Mouse (Mus musculus) heart, postnatal 0 days (tissue): ENCODE measurements at regions not wholly inside any gene's neighbourhood (a gene's known extent, or its start where the extent isn't known, plus 50 kb on each side); places are given as distances from the start of the nearest gene placed in this dataset.

ENCODE experiments used
- CTCF ChIP-seq: IDR thresholded peaks from 2 replicates; pipeline ENCODE4 v1.5.1; 2016; ENCODE audit warnings: antibody characterized with exemption, control low read depth, low read depth
- EP300 ChIP-seq: IDR thresholded peaks from 2 replicates; pipeline ENCODE4 v1.6.1; 2016; ENCODE audit warnings: antibody characterized with exemption, low read depth

GRCm38 (mm10) chr9:43981376-43981775 lies 61.8 kb upstream of the Thy1 start:
- TF ChIP-seq CTCF (no peak), EP300 (no peak)
